Mouse (Mus musculus) left cerebral cortex, adult 2 months (tissue): ENCODE measurements around the gene Rnf135. TPM values are rescaled to one million over a fixed set of nuclear protein-coding genes. Genes with fewer than 3 reads are reported as not detected.
A peak's percentile ranks its signal among the peaks of the same experiment; 100 is the strongest.
"Not testable (repeated sequence)": the region's sequence is repeated elsewhere in the genome, so short reads cannot be mapped to it uniquely, and the experiment has no call there.

ENCODE experiments used
- DNase-seq, 2 experiments: peaks; one replicate each; pipeline ENCODE4 v3.0.0; 2021 to 2022; ENCODE audit warnings: low spot score in 2 of 2, mixed read lengths in 1 of 2; ENCODE audit errors: extremely low spot score in 1 of 2
- H3K27ac ChIP-seq: fragments of 200-600 bp; 2 replicates; pipeline ENCODE4 v1.8.1; 2022
- H3K4me3 ChIP-seq: fragments of 200-600 bp; 2 replicates; pipeline ENCODE4 v1.8.1; 2022
- CTCF ChIP-seq: fragments of 200-600 bp; IDR thresholded peaks from 2 replicates; pipeline ENCODE4 v1.8.1; 2022; ENCODE audit warnings: antibody characterized with exemption, mild to moderate bottlenecking, moderate library complexity
- intact Hi-C: fragments of 180-260 bp; cut with DNase I; formaldehyde crosslinking; loops from one replicate; pipeline ENCODE4 v1.15.1; 2025
- total RNA-seq, 2 experiments: library from RNA; stranded (reverse); gene quantifications; 2 replicates each; pipeline ENCODE4 v1.2.3; 2021

Rnf135 gene
- total RNA-seq, 2 experiments from 2014 or later, result 3.5 to 3.7 TPM

GRCm38 (mm10) chr11:80208860-80209800 is 25.5 kb downstream of the Rnf135 start, which contains the start of gene Rhot1:
Rhot1 (plus strand) TSS chr11:80209019.
- peak within 1 kb of the TSS; percentile 88 for H3K4me3 ChIP-seq
- peak; percentile 96 to 98 for DNase-seq
- intact Hi-C loops, result loop anchor here (2.0 to 5.0 kb wide), 2 partner anchors 26 to 167 kb away; partner anchors contain the start of gene Rnf135
- H3K27ac ChIP-seq, result peak within 1 kb of the TSS; percentile 92
- TF ChIP-seq CTCF, result peak; percentile 99

DNA sequence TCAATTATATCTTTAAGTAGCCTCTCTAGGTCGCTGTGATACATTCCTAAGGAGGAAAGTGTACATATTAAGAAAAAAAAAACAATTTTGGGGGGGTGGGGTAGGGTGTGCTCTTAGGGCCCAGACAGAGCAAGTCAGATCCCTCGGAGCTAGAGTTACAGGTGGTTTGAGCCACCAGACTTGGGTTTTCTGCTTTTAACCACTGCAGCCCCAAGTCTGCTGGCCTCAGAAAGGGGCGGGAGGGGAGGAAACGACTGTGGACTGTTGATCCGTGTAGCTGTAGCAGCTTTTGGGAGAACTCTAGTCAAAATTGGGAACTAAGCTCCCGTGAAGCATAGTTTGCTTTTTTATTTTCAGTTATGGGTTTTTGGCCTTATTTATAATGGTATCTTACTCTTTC is 26.7 kb downstream of the Rnf135 start:
- peak overlapping the region; percentile 88 for H3K4me3 ChIP-seq
- intact Hi-C loops, result no loop called here
- TF ChIP-seq CTCF, result no peak

GRCm38 (mm10) chr11:80212282-80212681 is 28.6 kb downstream of the Rnf135 start:
- H3K4me3 ChIP-seq, result no peak overlapping the region
- DNase-seq, result no peak
- no peak overlapping the region for H3K27ac ChIP-seq
- no peak for TF ChIP-seq CTCF
- intact Hi-C loops, result no loop called here

More for the DNA sequence above, 26.7 kb downstream of the Rnf135 start:
- H3K27ac ChIP-seq, result no peak overlapping the region
- DNase-seq, result no peak

DNA sequence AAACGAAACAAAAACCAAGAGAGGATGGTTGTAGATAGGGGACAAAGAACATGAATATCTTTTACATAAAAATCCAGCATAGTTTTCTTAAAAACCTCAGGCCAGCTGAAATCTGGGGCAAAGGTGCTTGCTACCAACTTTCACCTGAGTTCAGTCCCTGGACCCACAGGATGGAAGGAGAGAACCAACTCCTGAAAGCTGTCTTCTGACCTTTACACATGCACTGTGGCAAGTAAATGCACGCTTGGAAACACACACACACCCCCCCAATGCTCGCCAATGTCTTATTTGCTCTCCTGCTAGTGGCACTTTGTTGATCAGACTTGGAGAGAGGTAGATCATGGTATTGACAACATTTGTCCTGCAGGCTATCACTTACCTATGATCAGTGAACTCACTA is 31.6 kb downstream of the Rnf135 start:
- Histone ChIP-seq H3K4me3 (no peak overlapping the region), H3K27ac (no peak overlapping the region)
- no peak for TF ChIP-seq CTCF
- intact Hi-C loops, result no loop called here
- DNase-seq, result no peak

- no peak for TF ChIP-seq CTCF
- no peak overlapping the region for H3K4me3 ChIP-seq
- intact Hi-C loops, result no loop called here
- H3K27ac ChIP-seq, result no peak overlapping the region
- DNase-seq, result no peak
Observed at GRCm38 (mm10) chr11:80218657-80219293, 35.1 kb downstream of the Rnf135 start.

- H3K4me3 ChIP-seq, DNase-seq, H3K27ac ChIP-seq, intact Hi-C loops: not testable (repeated sequence)
Observed at GRCm38 (mm10) chr11:80230066-80230465, 46.4 kb downstream of the Rnf135 start.

DNA sequence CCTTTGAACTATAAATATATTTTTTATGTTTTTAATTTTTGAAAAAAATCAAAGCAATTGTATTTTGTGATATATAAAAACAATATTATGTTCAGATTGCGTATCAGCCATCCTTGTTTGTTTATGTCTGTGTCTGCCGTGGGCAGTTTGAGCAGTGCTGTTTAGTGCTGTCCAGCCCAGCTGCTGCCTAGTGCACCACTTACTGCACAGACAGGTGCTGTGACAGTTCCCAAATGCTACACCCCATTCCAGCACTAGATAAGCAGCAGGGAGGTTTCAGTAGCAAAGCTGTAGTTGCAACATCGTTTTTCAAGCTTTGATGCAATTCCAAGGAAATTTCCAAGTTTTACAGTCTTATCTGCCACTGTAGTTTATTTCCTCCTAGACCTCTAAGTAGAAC is 53.6 kb downstream of the Rnf135 start:
- no peak for DNase-seq
- no peak overlapping the region for H3K27ac ChIP-seq
- intact Hi-C loops, result no loop called here
- TF ChIP-seq CTCF, result no peak
- H3K4me3 ChIP-seq, result no peak overlapping the region

- no peak for TF ChIP-seq CTCF
Observed at GRCm38 (mm10) chr11:80238306-80238705, 54.7 kb downstream of the Rnf135 start.

DNA sequence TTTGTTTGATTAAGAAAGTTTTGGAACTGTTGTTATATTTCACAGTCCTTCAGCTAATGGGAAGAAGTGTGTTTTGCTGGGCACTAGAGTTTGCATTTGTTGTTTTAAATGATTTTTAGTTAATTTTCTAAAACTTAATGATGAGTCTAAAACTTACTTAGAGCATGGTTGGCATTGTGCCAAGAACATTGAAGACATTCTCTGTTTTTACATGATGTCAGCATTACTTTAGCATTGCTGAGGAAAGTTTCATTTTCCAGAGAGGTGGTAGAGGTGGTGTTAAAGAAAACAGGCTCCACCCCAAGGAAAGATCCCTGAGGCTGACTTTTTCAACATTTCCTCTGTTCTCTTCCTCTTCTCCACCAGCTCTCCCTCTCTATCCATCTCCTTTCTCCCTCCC is 63.4 kb downstream of the Rnf135 start:
- intact Hi-C loops, result no loop called here
- Histone ChIP-seq H3K27ac (no peak overlapping the region), H3K4me3 (no peak overlapping the region)
- no peak for DNase-seq
- no peak for TF ChIP-seq CTCF

More at GRCm38 (mm10) chr11:80238306-80238705, 54.7 kb downstream of the Rnf135 start:
- no peak overlapping the region for H3K4me3 ChIP-seq
- intact Hi-C loops, result no loop called here
- H3K27ac ChIP-seq, result no peak overlapping the region
- DNase-seq, result no peak

DNA sequence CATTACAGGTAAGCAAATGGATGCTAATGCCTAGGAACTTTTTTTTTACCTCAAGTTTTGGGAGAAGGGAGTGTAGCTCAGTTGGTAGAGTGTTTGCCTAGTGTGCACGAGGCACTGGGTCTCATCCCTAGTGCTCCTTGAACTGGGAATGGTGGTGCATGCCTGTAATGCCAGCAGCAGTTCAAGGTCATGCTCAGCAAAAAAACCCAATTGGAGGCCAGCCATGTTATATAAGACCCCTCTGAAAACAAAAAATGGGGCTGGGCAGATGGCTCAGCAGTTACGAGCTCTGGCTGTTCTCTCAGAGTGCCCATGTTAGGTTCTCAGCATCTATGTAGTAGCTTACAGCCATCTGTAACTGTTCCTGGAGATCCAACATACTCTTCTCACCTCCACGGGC is 64.9 kb downstream of the Rnf135 start:
- no peak overlapping the region for H3K4me3 ChIP-seq
- intact Hi-C loops, result no loop called here
- DNase-seq, result no peak
- no peak for TF ChIP-seq CTCF
- no peak overlapping the region for H3K27ac ChIP-seq

Other genes with a start within 250 kb of the Rnf135 start
- 10 to 100 TPM; 23.2 to 28.3 TPM for gene Utp6, start 221.5 kb upstream of the Rnf135 start, total RNA-seq
- gene Suz12, start 190.7 kb upstream of the Rnf135 start, total RNA-seq, result 10 to 100 TPM; 33.4 to 34.0 TPM
- gene Crlf3, start 102.9 kb upstream of the Rnf135 start, total RNA-seq, result 10 to 100 TPM; 12.3 to 15.4 TPM
- 1 to 10 TPM; 3.1 to 3.6 TPM for gene Atad5, start 94.5 kb upstream of the Rnf135 start, total RNA-seq
- 10 to 100 TPM in 1 of 2 experiments, 1 to 10 TPM in 1; 8.0 to 10.6 TPM for gene Tefm, start 41.7 kb upstream of the Rnf135 start, total RNA-seq
- 1 to 10 TPM; 6.2 to 9.0 TPM for gene Adap2, start 29.7 kb upstream of the Rnf135 start, total RNA-seq
- gene Rhot1, start 25.2 kb downstream of the Rnf135 start, total RNA-seq, result 10 to 100 TPM; 70.0 to 70.1 TPM
- 10 to 100 TPM; 22.9 to 27.7 TPM for gene Rhbdl3, start 117.1 kb downstream of the Rnf135 start, total RNA-seq
- 10 to 100 TPM; 47.8 to 51.7 TPM for gene 5730455P16Rik, start 194.2 kb downstream of the Rnf135 start, total RNA-seq
- 100 to 1,000 TPM; 132 to 135 TPM for gene Zfp207, start 199.4 kb downstream of the Rnf135 start, total RNA-seq
- 100 to 1,000 TPM; 102 to 103 TPM for gene Psmd11, start 244.8 kb downstream of the Rnf135 start, total RNA-seq